Mouse (Mus musculus): ENCODE results near the gene Prm3.
A peak's percentile ranks its signal among the peaks of the same experiment; 100 is the strongest.
"Not testable (repeated sequence)": the region's sequence is repeated elsewhere in the genome, so short reads cannot be mapped to it uniquely, and the experiment has no call there.

Gene Prm3

GRCm38 (mm10) chr16:10790702-10791101 is at the start of gene Prm3:
Prm3 (minus strand) TSS chr16:10790914.
- DNase-seq: no peak

GRCm38 (mm10) chr16:10840018-10840417 is 49.3 kb upstream of the Prm3 start:
- no peak for DNase-seq

GRCm38 (mm10) chr16:10838487-10839245 is 48.0 kb upstream of the Prm3 start:
- no peak for DNase-seq

GRCm38 (mm10) chr16:10837903-10838302 is 47.2 kb upstream of the Prm3 start:
- DNase-seq: no peak

GRCm38 (mm10) chr16:10837250-10837649 is 46.5 kb upstream of the Prm3 start:
- no peak for DNase-seq

- no peak for DNase-seq
These were observed 45.7 kb upstream of the Prm3 start for GRCm38 (mm10) chr16:10836388-10836787.

- peak; percentile 92 to 94 for DNase-seq
These were observed 44.3 kb upstream of the Prm3 start, which contains the start of gene Rmi2 for GRCm38 (mm10) chr16:10834911-10835587. Rmi2 (plus strand) TSS chr16:10835059.

GRCm38 (mm10) chr16:10834542-10834910 is 43.8 kb upstream of the Prm3 start:
- no peak for DNase-seq

GRCm38 (mm10) chr16:10828461-10828805 is 37.7 kb upstream of the Prm3 start:
- DNase-seq: no peak

GRCm38 (mm10) chr16:10827766-10828460 is 37.2 kb upstream of the Prm3 start:
- no peak for DNase-seq

GRCm38 (mm10) chr16:10827269-10827668 is 36.6 kb upstream of the Prm3 start:
- no peak for DNase-seq

- DNase-seq: no peak
These were observed 35.1 kb upstream of the Prm3 start for GRCm38 (mm10) chr16:10825840-10826239.

- no peak for DNase-seq
These were observed 33.8 kb upstream of the Prm3 start for GRCm38 (mm10) chr16:10824536-10824935.

GRCm38 (mm10) chr16:10821387-10821786 is 30.7 kb upstream of the Prm3 start:
- DNase-seq: no peak

- no peak for DNase-seq
These were observed 29.3 kb upstream of the Prm3 start for GRCm38 (mm10) chr16:10819966-10820365.

- DNase-seq: no peak
These were observed 27.9 kb upstream of the Prm3 start for GRCm38 (mm10) chr16:10818579-10819135.

- no peak for DNase-seq
These were observed 24.1 kb upstream of the Prm3 start for GRCm38 (mm10) chr16:10814864-10815263.

- no peak for DNase-seq
These were observed 23.0 kb upstream of the Prm3 start for GRCm38 (mm10) chr16:10813726-10814125.

- no peak for DNase-seq
These were observed 22.2 kb upstream of the Prm3 start, which contains the start of gene Gm11172 for GRCm38 (mm10) chr16:10812865-10813371. Gm11172 (plus strand) TSS chr16:10812915.

GRCm38 (mm10) chr16:10810376-10810775 is 19.7 kb upstream of the Prm3 start:
- peak; percentile 85 to 88 for DNase-seq

GRCm38 (mm10) chr16:10805789-10806527 is 15.2 kb upstream of the Prm3 start, which contains the start of gene Prm1:
Prm1 (minus strand) TSS chr16:10805839.
- no peak for DNase-seq

GRCm38 (mm10) chr16:10802420-10802819 is 11.7 kb upstream of the Prm3 start:
- DNase-seq: not testable (repeated sequence)

Data from cerebellum, postnatal 10 days (tissue).